Mouse (Mus musculus): ENCODE data around the gene Sept11. TPM values are rescaled to one million over a fixed set of nuclear protein-coding genes. Genes with fewer than 3 reads are reported as not detected.
A peak's percentile ranks its signal among the peaks of the same experiment; 100 is the strongest.

Sept11 gene
- polyA plus RNA-seq, 1 experiment from 2014 or later: 82.0 TPM

DNA sequence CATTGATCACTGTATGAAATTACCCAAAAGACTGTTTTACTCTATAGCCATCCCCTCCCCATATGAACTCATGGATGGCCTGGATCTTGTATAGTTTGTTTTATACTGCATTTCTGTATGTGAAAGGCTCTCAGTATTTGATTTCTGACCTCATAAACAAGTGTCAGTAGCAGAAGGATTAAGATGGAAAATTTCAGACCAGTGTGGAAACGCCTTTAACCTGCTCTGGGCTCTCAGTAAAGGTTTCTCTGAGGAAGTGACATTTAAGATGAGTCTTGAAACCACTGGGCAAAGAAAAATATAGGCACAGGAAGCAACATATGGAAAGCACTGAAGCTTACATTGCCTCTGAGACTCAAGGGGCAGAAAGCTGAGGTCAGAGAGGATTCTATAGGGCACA lies 114.3 kb downstream of the Sept11 start:
- 67% methylated on average over 1 of the region's 1 CpGs for WGBS
- H3K4me3 ChIP-seq: peak overlapping the region; percentile 96
- H3K36me3 ChIP-seq: no peaks in the 10 kb centered on the region
- no peak for ATAC-seq (ENCODE audit: extremely low read depth, insufficient number of reproducible peaks, low FRiP score, low TSS enrichment)
- no peaks in the 10 kb centered on the region for H3K9me3 ChIP-seq
- peaks cover 30% of the 10 kb centered on the region for H3K4me1 ChIP-seq
- H3K27ac ChIP-seq (replicated peaks): peak overlapping the region; percentile 96
- peak overlapping the region; percentile 99 for H3K9ac ChIP-seq
- H3K27me3 ChIP-seq (replicated peaks): no peaks in the 10 kb centered on the region
- peak overlapping the region; percentile 73 for H3K4me2 ChIP-seq

DNA sequence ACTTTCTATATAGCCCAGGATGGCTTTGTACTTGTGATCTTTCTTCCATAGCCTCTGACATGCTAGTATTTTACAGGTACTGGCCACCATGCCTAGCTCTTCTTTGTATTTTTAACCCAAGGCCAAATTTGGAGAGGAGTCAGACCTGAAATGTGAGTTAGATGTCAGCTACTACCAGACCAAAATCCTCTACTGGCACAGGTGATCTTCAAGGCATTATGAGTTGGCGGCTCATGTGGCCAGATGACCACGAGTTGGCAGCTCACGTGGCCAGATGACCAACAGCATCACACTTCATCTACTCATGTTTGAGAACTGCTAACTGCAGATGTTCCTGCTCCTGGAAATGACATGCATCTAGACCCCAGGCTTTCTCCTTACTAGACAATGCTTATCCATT lies 125.1 kb downstream of the Sept11 start:
- Histone ChIP-seq H3K4me2 (no peak overlapping the region), H3K4me3 (no peak overlapping the region), H3K9me3 (peaks cover 5% of the 10 kb centered on the region; the same call in 1 of the 2 replicates), H3K4me1 (no peaks in the 10 kb centered on the region), H3K9ac (no peak overlapping the region), H3K27ac (replicated peaks) (no peak overlapping the region), H3K36me3 (no peaks in the 10 kb centered on the region), H3K27me3 (replicated peaks) (no peaks in the 10 kb centered on the region)
- ATAC-seq (ENCODE audit: extremely low read depth, insufficient number of reproducible peaks, low FRiP score, low TSS enrichment): no peak
- 74% methylated on average over 3 of the region's 3 CpGs for WGBS

DNA sequence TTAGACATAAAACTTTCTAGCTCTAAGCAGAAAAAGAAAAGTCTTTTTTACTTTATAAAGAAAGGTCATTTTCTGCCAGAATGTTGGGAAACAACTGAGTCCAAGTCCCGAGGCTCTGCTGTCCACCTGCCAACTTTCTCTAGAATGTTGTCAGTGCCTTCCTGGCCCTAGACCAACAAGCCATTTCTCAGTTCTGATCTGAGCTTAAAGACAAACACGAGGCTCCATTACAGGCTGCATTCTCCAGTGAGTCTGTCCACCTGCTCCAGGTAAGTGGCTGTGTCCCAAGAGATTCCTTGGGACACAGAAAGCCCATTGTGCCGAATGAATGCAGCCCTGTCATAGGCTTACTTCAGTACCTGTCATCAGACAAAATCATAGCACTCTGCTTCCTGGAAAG lies 128.4 kb downstream of the Sept11 start:
- Histone ChIP-seq H3K9me3 (0 out of 2 replicates have a peak, but pooled peaks cover 1% of the 10 kb centered on the region), H3K4me3 (no peak overlapping the region), H3K27me3 (replicated peaks) (no peaks in the 10 kb centered on the region), H3K4me2 (no peak overlapping the region), H3K36me3 (no peaks in the 10 kb centered on the region), H3K4me1 (no peaks in the 10 kb centered on the region), H3K27ac (replicated peaks) (no peak overlapping the region), H3K9ac (no peak overlapping the region)
- WGBS: 60% methylated on average over 3 of the region's 3 CpGs
- ATAC-seq (ENCODE audit: extremely low read depth, insufficient number of reproducible peaks, low FRiP score, low TSS enrichment): no peak

DNA sequence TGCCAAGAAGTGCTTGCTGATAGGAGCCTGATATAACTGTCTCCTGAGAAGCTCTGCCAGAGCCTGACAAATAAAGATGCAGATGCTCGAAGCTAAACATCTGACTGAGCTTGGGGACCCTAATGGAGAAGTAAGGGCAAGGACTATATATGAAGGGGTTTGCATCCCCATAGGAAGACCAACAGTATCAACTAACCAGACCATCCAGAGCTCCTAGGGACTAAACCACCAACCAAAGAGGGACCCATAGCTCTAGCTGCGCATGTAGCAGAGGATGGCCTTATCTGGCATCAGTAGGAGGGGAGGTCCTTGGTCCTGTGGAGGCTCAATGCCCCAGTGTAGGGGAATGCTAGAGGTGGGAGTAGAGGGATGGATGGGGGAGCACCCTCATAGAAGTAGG lies 131.3 kb downstream of the Sept11 start:
- H3K27me3 ChIP-seq (replicated peaks): 0 out of 2 replicates have a peak, but pooled peaks cover 5% of the 10 kb centered on the region
- 67% methylated on average over 2 of the region's 2 CpGs for WGBS

More for the DNA sequence above, 131.3 kb downstream of the Sept11 start:
- no peak overlapping the region for H3K27ac ChIP-seq (replicated peaks)
- ATAC-seq (ENCODE audit: extremely low read depth, insufficient number of reproducible peaks, low FRiP score, low TSS enrichment): no peak
- no peaks in the 10 kb centered on the region for H3K36me3 ChIP-seq
- H3K4me3 ChIP-seq: no peak overlapping the region
- no peaks in the 10 kb centered on the region for H3K4me1 ChIP-seq
- no peaks in the 10 kb centered on the region for H3K9me3 ChIP-seq
- no peak overlapping the region for H3K4me2 ChIP-seq
- no peak overlapping the region for H3K9ac ChIP-seq

Other genes starting within 250 kb of the Sept11 start
- 0.08 TPM in 1 of 2 replicates, not detected in the other for gene Sowahb, start 48.4 kb upstream of the Sept11 start, polyA plus RNA-seq (2015; fragmentation: Nextera tagmentation; extraction: Ambion mirVana)
- 83.2 and 88.6 TPM in 2 replicates for gene Ccni, start 113.1 kb downstream of the Sept11 start, polyA plus RNA-seq (2015; fragmentation: Nextera tagmentation; extraction: Ambion mirVana)
- 2.0 and 2.1 TPM in 2 replicates for gene 2010109A12Rik, start 113.1 kb downstream of the Sept11 start, polyA plus RNA-seq (2015; fragmentation: Nextera tagmentation; extraction: Ambion mirVana)
- gene Ccng2, start 173.8 kb downstream of the Sept11 start, polyA plus RNA-seq (2015; fragmentation: Nextera tagmentation; extraction: Ambion mirVana): 35.3 and 42.1 TPM in 2 replicates